In the genomic region with DNA sequence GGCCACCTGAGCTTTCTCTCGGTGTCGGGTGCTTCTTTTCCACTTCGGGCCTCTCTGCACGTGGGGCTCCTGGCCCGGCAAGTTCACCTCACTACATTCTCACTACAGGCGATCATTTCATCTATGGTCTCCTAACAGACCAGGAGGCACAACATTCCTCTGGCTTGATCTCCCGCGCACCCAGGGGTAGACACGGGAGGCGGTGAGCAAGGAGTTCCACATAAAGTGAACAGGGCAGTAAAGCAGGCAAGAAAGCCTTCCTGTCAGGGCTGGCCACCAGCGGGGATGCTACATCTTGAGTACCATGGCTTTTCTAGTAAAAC, we compare ENCODE assay signal across 12 mouse cellular contexts. TPM values are rescaled to one million over a fixed set of nuclear protein-coding genes. Genes with fewer than 3 reads are reported as not detected.
DNase-seq lines count a peak whose midpoint lies in the region; ATAC-seq and TF ChIP-seq lines count a peak whose summit lies in the region.
"Had no signal": no experiment of that assay in that cellular context is flagged by ENCODE, and none has a peak within 500 bp of the region (broad histone marks: within the 10 kb centered on the region; RNA-seq: fewer than 3 reads in every experiment).

No protein-coding gene starts in this region.

- H3K4me3 ChIP-seq in forebrain, embryonic 11.5 days (ENCODE audit: low read depth, low read length) = no peak overlapping the region
- H3K4me3 ChIP-seq in forebrain, embryonic 14.5 days (ENCODE audit: low read depth, low read length) = no peak overlapping the region
- H3K4me3 ChIP-seq in kidney, embryonic 16.5 days (ENCODE audit: low read length) = no peak overlapping the region
- no peak overlapping the region for H3K4me3 ChIP-seq in stomach, embryonic 15.5 days (replicated peaks)
- no peak overlapping the region for H3K4me3 ChIP-seq in stomach, postnatal 0 days (ENCODE audit: low read depth, low read length)
- no peak overlapping the region for H3K4me3 ChIP-seq in layer of hippocampus, adult 2 months

- 54% methylated on average over 11 of the region's 11 CpGs for WGBS in forebrain, embryonic 11.5 days
- 45% methylated on average over 11 of the region's 11 CpGs for WGBS in forebrain, embryonic 14.5 days
- 17% methylated on average over 11 of the region's 11 CpGs for WGBS in kidney, embryonic 16.5 days
- 38% methylated on average over 11 of the region's 11 CpGs for WGBS in stomach, embryonic 15.5 days
- WGBS in stomach, postnatal 0 days = 55% methylated on average over 11 of the region's 11 CpGs

- H3K36me3 ChIP-seq in forebrain, embryonic 11.5 days (ENCODE audit: control insufficient read depth, insufficient read depth, low read length) = no peaks in the 10 kb centered on the region
- no peaks in the 10 kb centered on the region for H3K36me3 ChIP-seq in forebrain, embryonic 14.5 days (ENCODE audit: control insufficient read depth, insufficient read depth, low read length)
- no peaks in the 10 kb centered on the region for H3K36me3 ChIP-seq in kidney, embryonic 16.5 days (ENCODE audit: insufficient read depth, low read length)
- no peaks in the 10 kb centered on the region for H3K36me3 ChIP-seq in stomach, embryonic 15.5 days
- H3K36me3 ChIP-seq in stomach, postnatal 0 days (ENCODE audit: control insufficient read depth, insufficient read depth, low read length) = no peaks in the 10 kb centered on the region
- H3K36me3 ChIP-seq: G1E had no signal

- H3K4me2 ChIP-seq in forebrain, embryonic 11.5 days (ENCODE audit: low read depth, low read length, severe bottlenecking) = no peak overlapping the region
- H3K4me2 ChIP-seq in forebrain, embryonic 14.5 days (ENCODE audit: low read length) = no peak overlapping the region
- H3K4me2 ChIP-seq in kidney, embryonic 16.5 days (replicated peaks; ENCODE audit: low read depth, low read length) = peak overlapping the region; percentile 37
- no peak overlapping the region for H3K4me2 ChIP-seq in stomach, embryonic 15.5 days
- no peak overlapping the region; the same call in 1 of the 2 replicates for H3K4me2 ChIP-seq in stomach, postnatal 0 days (replicated peaks; ENCODE audit: low read depth)

- no peak for TF ChIP-seq CTCF in stomach, postnatal 0 days (IDR thresholded peaks at IDR 0.05; ENCODE audit: low read depth)
- no peak for TF ChIP-seq CTCF in layer of hippocampus, adult 2 months (conservative IDR thresholded peaks at IDR 0.05)

- ATAC-seq in forebrain, embryonic 11.5 days (replicated peaks; ENCODE audit: low FRiP score) = no peak
- no peak for ATAC-seq in forebrain, embryonic 14.5 days
- no peak for ATAC-seq in kidney, embryonic 16.5 days (ENCODE audit: low FRiP score, low TSS enrichment)
- ATAC-seq in stomach, embryonic 15.5 days (ENCODE audit: insufficient read depth, low FRiP score, low read depth) = peak; percentile 9; the same call in 1 of the 2 replicates
- no peak for ATAC-seq in stomach, postnatal 0 days (ENCODE audit: low FRiP score, low TSS enrichment)
- ATAC-seq in frontal cortex, adult (ENCODE audit: low TSS enrichment) = no peak
- ATAC-seq: activated CD4-positive, CD25-positive, alpha-beta regulatory T cell, adult 4 months had no signal

- no peak overlapping the region for H3K27ac ChIP-seq in forebrain, embryonic 11.5 days (ENCODE audit: low read depth, low read length)
- no peak overlapping the region for H3K27ac ChIP-seq in forebrain, embryonic 14.5 days (ENCODE audit: low read depth, low read length)
- H3K27ac ChIP-seq in kidney, embryonic 16.5 days (ENCODE audit: low read length) = peak overlapping the region; percentile 81
- H3K27ac ChIP-seq in stomach, embryonic 15.5 days = no peak overlapping the region; the same call in 1 of the 2 replicates
- no peak overlapping the region for H3K27ac ChIP-seq in stomach, postnatal 0 days (replicated peaks)
- H3K27ac ChIP-seq in layer of hippocampus, adult 2 months = no peak overlapping the region

- no peak for TF ChIP-seq EP300 in stomach, postnatal 0 days (optimal IDR thresholded peaks at IDR 0.05)

- peaks cover 4% of the 10 kb centered on the region for H3K4me1 ChIP-seq in forebrain, embryonic 11.5 days (replicated peaks; ENCODE audit: control insufficient read depth, insufficient read depth, low read length)
- H3K4me1 ChIP-seq in forebrain, embryonic 14.5 days (ENCODE audit: control insufficient read depth, insufficient read depth, low read length) = 0 out of 2 replicates have a peak, but pooled peaks cover 3% of the 10 kb centered on the region
- H3K4me1 ChIP-seq in kidney, embryonic 16.5 days (ENCODE audit: insufficient read depth, low read length) = peaks cover 27% of the 10 kb centered on the region
- peaks cover 13% of the 10 kb centered on the region; the same call in 1 of the 2 replicates for H3K4me1 ChIP-seq in stomach, embryonic 15.5 days
- no peaks in the 10 kb centered on the region for H3K4me1 ChIP-seq in stomach, postnatal 0 days (replicated peaks; ENCODE audit: control insufficient read depth, insufficient read depth)

- DNase-seq in forebrain, embryonic 11.5 days (ENCODE audit: low spot score) = no peak
- DNase-seq in forebrain, embryonic 14.5 days (ENCODE audit: low spot score) = no peak
- DNase-seq in kidney, postnatal 36 days = no peak
- no peak for DNase-seq in stomach, postnatal 0 days (ENCODE audit: low spot score)
- no peak for DNase-seq in layer of hippocampus, adult 2 months (ENCODE audit: low spot score in 2 of 2)
- DNase-seq: cerebellum, postnatal 10 days; liver had no signal

- no peaks in the 10 kb centered on the region for H3K27me3 ChIP-seq in forebrain, embryonic 11.5 days (ENCODE audit: control insufficient read depth, insufficient read depth, low read length)
- H3K27me3 ChIP-seq in forebrain, embryonic 14.5 days (replicated peaks; ENCODE audit: control insufficient read depth, insufficient read depth, low read length) = no peaks in the 10 kb centered on the region
- no peaks in the 10 kb centered on the region for H3K27me3 ChIP-seq in kidney, embryonic 16.5 days (ENCODE audit: insufficient read depth, low read length)
- H3K27me3 ChIP-seq in stomach, embryonic 15.5 days (replicated peaks) = no peaks in the 10 kb centered on the region
- no peaks in the 10 kb centered on the region for H3K27me3 ChIP-seq in stomach, postnatal 0 days (ENCODE audit: control insufficient read depth, insufficient read depth, low read length)

- no peaks in the 10 kb centered on the region for H3K9me3 ChIP-seq in forebrain, embryonic 11.5 days (ENCODE audit: control insufficient read depth, low read length)
- H3K9me3 ChIP-seq in forebrain, embryonic 14.5 days (replicated peaks; ENCODE audit: control insufficient read depth, low read length) = no peaks in the 10 kb centered on the region
- H3K9me3 ChIP-seq in kidney, embryonic 16.5 days (ENCODE audit: low read length) = no peaks in the 10 kb centered on the region
- no peaks in the 10 kb centered on the region for H3K9me3 ChIP-seq in stomach, embryonic 15.5 days
- no peaks in the 10 kb centered on the region for H3K9me3 ChIP-seq in stomach, postnatal 0 days (ENCODE audit: control insufficient read depth, low read length)

- H3K9ac ChIP-seq in forebrain, embryonic 11.5 days (ENCODE audit: low read length) = peak overlapping the region; percentile 41; the same call in 1 of the 2 replicates
- H3K9ac ChIP-seq in forebrain, embryonic 14.5 days (ENCODE audit: low read length) = no peak overlapping the region
- H3K9ac ChIP-seq in kidney, embryonic 16.5 days (replicated peaks; ENCODE audit: low read length) = peak overlapping the region; percentile 52
- H3K9ac ChIP-seq in stomach, embryonic 15.5 days = no peak overlapping the region
- H3K9ac ChIP-seq in stomach, postnatal 0 days (ENCODE audit: low read length) = no peak overlapping the region

RNA-seq across cellular contexts. Expression of a gene that starts 15.0 kb away (rescaled TPM):
- 10.7 and 11.0 TPM in 2 replicates for polyA plus RNA-seq in forebrain, embryonic 11.5 days (2014; fragmentation: Nextera tagmentation; extraction: Ambion mirVana)
- 4.1 and 5.0 TPM in 2 replicates for polyA plus RNA-seq in forebrain, embryonic 14.5 days (2014; fragmentation: Nextera tagmentation; extraction: Ambion mirVana)
- polyA plus RNA-seq in kidney, embryonic 16.5 days (2015; fragmentation: Nextera tagmentation; extraction: Ambion mirVana) = 4.8 and 5.6 TPM in 2 replicates
- 4.1 and 4.3 TPM in 2 replicates for polyA plus RNA-seq in stomach, embryonic 15.5 days (2015; fragmentation: Nextera tagmentation; extraction: Ambion mirVana)
- 1.2 and 2.0 TPM in 2 replicates for polyA plus RNA-seq in stomach, postnatal 0 days (2015; fragmentation: Nextera tagmentation; extraction: Ambion mirVana)
- 10 to 100 TPM; 17.9 to 20.7 TPM for total RNA-seq in layer of hippocampus, adult 2 months (2021)
- polyA plus RNA-seq: G1E had no signal

Comparison
In these comparisons a context has a peak if more than half of its experiments do, and no peak if none do; other contexts are left out.
1. H3K9ac ChIP-seq: peak in forebrain, embryonic 11.5 days (single experiment) and kidney, embryonic 16.5 days (single experiment); none in forebrain, embryonic 14.5 days (single experiment), stomach, embryonic 15.5 days (single experiment) and stomach, postnatal 0 days (single experiment).